Mouse (Mus musculus) cerebellum, adult 11 months (tissue): ENCODE results near the gene Uckl1.

Experiments
- DNase-seq: peaks from one replicate; pipeline ENCODE4 v3.0.0; 2022

The Uckl1 gene

DNA sequence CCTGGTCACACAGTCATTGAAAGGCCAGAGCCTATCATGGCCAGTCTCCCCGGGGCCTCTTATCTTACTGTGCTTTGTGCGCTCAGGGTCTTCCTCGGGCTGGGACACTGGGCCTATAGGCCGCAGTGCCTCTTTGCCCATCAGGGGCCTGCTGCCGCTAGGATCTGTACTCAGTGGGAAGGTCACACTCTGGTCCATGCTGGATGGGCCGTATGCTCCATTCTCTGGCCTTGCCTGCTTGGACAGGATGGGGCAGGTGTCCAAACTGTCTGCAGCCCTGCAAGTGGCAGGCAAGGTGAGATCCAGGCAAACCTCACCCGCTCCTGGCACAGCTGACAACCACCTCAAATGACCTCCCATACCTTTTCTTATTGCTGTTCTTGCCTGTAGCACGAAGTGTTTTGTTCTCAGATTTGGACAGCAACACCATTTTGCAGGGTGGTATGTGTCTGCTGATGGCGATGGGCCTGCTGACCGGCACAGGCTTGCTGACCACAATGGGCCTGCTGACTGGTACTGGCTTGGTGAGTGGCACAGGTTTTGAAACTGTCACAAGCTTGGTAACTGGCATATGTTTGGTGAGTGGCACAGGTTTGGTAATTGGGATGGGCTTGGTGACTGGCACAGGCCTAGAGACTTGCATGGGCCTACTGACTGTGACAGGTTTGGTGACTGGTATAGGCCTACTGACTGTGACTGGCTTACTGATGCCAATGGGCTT, 4.5 kb upstream of the Uckl1 start:
- no peak for DNase-seq

GRCm38 (mm10) chr2:181588229-181588780, 3.6 kb upstream of the Uckl1 start:
- DNase-seq: no peak

GRCm38 (mm10) chr2:181587796-181588195, 3.1 kb upstream of the Uckl1 start:
- no peak for DNase-seq

DNA sequence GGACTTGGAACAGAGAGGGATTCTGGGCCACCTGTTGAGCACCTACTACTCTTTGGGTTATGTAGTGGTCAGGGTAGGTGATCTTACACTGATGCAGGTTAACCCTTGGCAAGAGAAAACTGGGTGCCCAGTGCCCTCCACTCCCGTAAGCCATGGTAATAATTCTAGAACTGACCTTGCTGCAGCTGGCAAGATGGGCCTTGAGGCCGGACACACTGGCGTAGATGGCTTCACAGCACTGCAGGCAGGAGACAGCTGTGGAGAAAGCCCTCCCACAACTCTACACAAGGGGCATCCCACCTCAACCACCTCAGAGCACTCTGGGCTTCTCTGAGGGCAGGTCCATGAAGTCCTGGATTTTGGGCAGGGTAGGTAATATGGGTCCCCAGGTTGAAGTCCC, 1.4 kb upstream of the Uckl1 start:
- DNase-seq: no peak

DNA sequence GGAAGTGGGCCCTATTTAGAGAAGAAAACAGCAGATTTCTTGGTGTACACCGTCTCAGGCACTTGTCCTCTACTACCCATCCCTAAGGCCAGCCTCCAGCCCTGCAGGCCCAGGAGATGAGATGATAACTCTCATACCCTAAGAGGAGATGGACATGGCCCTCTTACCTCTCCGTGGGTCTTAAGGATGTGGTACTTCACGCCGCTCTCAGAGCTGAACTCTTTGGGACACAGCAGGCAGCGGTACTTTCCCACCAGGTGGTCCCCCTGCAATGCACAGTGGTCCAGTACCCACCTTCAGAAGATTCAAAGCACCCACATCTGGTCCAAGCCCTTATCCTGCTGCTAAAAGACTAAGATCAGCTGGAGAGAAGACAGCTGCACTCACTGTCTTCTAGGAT, 814 bp upstream of the Uckl1 start:
- DNase-seq: no peak

DNA sequence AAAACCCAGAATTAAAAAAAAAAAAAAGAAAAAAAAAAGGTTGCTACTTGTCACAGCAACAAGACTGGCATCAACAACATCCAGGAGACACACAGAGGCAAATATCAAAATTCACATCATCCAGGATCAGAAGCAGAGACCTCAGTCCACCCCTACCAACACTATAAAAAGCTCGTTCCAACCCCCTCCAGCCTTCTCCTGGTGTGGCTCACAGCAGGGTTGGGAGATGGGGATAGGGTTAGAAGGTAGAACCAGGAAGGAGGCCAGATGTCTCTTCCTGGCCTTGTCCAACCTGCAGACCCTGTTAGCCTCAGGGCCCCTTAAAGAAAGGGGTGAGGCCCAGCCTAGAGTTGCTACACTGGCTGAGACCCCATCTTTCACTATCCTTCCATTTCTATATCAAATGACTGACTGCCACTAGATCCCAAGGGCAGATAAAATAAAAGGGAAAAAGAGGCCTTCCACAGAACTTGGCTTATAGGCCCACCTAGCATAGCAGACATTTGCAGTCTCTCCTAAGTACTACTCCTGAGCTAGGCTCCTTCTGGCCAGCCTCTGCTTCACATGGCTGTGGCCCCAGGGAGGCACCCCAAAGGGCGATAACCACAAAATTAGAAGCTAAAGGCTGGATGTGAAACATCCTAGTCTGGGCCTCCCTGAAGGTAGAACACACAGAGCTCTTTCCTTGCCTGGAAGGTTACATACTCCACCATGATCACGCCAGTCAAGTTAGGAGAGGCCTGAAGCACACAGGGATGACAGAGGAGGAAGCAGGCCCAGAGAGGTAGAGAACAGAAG, 1.0 kb downstream of the Uckl1 start:
- DNase-seq: no peak

GRCm38 (mm10) chr2:181582939-181583338, 1.8 kb downstream of the Uckl1 start:
- DNase-seq: no peak

- no peak for DNase-seq
These were observed 2.3 kb downstream of the Uckl1 start for GRCm38 (mm10) chr2:181582358-181582757.

DNA sequence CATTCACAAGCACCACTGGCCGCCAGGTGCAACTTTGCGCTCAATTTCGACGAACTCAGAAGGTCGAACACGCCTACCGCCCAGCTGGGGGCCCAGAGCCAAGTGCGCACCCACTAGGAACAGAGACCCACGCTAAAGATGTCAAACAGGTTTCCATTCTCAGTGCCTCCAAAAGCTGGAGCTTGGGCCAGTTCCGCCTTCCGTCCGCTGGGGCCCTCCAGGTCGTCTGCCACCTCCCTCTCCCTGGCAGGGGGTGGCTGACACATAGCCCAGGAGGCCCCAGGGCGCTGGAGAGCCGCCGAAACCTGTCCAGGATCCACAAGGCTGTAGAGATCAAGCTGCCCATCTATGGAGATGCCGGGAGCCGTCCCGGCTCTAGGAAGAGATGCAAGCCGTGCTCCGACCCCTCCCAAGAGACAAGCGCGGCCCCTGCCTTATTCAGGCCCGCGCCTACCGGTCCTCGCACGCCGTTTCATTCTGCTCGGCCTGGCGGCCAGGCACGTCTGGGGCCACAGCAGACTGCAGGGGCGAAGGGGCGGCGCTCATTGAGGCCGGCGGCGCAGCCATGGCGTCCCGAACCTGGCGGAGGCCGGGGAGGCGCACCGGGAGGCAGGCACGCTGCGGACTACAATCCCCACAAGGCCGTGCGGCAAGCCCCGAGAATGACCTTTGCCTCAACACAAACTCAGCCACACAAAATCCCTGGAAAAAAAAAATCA, 3.1 kb downstream of the Uckl1 start:
- peak; percentile 84 for DNase-seq

GRCm38 (mm10) chr2:181581016-181581401, 3.7 kb downstream of the Uckl1 start:
- peak; percentile 81 for DNase-seq

DNA sequence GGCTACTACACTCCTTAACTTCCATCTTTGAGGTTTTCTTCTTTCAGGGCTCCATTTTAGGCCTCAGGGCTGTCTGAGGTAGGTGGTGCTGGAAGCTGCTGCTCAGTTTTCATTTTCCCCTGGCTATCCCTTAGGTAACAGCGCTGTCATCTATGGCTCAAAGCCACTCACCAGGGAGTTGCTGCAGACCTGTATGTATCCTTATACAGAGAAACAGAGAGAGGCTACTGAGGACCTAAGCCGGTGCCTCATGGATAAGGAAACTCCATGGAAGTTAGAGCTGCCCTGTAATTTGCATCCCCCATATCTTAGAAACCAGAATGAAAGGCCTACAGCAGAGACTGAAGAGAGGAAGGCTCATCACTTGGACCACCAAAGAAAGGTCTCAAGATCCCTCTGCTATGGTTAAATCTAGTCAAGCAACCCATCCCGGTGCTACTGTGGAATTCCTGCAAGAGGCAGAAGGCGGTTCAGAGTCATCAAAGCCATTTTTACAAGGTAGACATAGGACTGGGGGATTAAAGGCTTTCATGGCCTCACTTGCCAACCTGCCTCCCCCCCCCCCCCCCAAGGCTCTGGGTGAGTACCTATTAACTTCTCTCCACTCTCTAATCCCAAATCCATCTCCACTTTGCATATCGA, 4.4 kb downstream of the Uckl1 start:
- DNase-seq: no peak

- no peak for DNase-seq
These were observed 5.0 kb downstream of the Uckl1 start for GRCm38 (mm10) chr2:181579681-181580080.

DNA sequence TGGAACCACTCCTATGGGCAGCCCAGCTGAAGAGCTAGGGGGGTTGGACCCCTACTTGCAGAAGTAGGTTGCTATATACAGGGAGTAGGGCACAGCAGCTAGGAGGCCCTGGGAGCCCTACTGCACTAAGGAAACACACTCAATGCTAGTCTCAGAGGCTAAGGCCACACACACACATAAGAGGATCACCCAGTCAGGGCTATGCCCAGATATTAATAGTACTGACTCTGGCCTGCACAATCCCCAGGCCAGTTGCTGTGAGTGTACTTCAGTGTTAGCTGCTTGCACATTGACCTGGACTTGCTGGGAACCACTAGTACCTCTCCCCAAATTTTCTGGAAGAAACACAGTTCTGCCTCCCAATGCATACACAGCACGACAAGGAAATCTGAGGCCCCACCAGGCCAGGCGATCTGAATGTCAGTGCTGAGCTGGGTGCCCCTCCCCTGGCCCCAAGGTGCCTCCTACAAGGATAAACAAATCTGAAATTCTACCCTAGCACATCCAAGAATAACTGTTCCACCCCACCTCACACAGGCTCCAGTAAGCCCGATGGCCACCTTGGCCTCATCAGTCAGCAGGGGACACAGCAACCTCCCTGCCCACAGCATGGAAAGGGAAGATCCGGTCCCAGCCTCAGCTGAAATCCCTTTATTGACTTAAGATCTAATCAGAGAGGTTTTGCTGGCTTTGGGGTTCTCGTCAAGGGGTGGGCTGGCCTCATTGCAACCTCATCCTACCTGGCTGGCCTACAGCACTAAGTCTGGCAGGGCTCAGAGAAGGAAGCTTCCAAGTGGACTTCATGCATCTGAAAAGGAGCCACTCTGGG, 5.7 kb downstream of the Uckl1 start:
- no peak for DNase-seq

GRCm38 (mm10) chr2:181577981-181578581, 6.6 kb downstream of the Uckl1 start:
- DNase-seq: no peak

- no peak for DNase-seq
These were observed 7.6 kb downstream of the Uckl1 start for GRCm38 (mm10) chr2:181577126-181577525.

- no peak for DNase-seq
These were observed 8.1 kb downstream of the Uckl1 start for GRCm38 (mm10) chr2:181576613-181577012.

DNA sequence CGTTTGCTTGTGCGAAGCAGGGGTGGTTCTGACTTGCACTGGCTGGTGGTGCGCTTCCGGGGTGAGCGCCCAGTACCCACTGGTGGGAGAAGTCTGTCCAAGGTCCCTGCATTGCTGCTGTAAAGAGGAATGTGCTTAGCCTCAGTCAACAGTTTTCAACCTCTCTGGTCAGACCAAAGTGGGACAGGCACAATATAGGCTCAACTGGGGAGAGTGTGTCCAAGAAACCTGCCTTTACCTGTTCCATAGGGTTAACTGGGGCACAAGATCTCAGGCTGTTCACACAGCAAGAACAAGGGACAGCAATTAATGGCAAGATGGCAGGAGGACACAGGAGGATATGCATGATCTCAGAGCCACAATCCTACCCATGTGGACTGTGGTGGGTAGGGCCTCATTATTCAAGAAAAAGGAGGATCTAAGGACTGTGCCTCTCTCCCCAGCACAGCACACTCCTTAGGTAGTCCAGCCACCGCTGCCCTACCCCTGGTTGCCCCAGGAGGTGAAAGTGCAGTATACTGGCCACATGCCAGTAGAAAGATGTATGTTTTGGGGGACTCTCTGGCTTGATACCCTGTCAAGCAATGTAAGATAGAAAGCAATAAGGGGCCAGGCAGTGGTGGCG, 9.7 kb downstream of the Uckl1 start:
- no peak for DNase-seq

DNA sequence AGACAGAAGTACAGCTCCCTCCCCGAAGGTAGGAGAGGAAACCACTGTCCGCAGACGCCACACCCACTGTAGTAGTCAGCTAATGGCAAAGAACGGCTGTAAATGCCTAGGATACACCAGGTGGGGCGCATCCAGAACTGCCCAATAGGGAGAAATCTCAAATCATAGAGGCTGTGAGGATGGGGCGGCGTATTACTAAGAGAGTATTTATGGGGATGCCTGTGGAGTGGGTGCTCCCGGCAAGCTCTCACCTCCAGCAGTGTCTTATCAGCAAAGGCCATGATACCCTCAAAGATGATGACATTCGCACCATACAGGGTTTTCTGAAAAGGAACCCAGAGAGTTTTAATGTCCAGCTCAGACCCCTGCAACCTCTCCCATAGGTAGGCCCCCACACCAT, 10.7 kb downstream of the Uckl1 start:
- DNase-seq: no peak

DNA sequence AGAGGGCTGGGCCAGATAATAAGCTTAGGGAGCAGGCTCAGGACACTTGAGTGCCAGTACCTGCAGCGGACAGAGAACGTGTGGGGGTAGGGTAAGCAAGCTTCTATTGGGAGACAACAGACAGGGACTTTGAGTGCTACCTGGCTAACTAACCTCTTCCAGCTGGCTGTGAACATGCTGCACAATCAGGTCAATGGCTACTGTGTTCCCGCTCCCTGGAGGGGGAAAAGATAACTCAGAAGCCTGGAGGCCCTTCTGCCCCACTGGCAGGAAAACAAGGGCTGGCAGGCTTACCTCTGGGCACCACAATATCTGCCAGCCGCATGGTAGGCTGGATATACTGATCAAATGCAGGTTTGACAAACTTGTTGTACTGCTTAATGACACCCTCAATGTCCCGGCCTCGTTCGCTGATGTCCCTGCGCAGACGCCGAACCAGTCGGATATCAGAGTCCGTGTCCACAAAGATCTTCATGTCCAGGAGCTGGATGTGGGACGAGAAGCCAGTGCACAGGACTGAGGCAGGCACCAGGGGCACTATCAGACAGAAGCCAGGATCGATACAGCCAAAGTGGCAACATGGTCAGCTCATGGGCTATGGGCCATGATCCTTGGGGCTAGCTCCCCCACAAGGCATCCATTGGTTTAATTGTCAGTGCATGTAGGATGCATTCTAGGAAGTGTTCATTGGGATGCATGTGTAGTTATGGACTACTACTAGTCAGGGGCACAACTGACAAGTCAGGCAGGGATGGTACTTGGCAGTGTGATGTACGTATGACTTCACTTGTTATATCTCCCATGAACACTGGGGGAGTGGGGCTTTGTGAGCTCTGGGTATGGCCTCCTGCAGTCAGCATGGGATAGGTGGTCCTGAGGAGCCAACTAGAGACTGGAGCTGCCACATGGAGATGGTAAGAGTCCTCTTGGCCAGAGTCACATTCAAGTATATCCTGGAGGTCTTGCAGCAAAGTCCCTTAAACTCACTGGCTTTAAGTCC, 11.5 kb downstream of the Uckl1 start:
- no peak for DNase-seq
